Mouse (Mus musculus) cortical plate, adult 2 months (tissue): ENCODE results near the gene Etv6. TPM values are rescaled to one million over a fixed set of nuclear protein-coding genes. Genes with fewer than 3 reads are reported as not detected.

Source experiments
- H3K27ac ChIP-seq: fragments of 200-500 bp; 2 replicates; pipeline ENCODE4 v1.5.1; 2012; ENCODE audit warnings: low read length, control low read depth, inconsistent platforms; ENCODE audit not compliant: insufficient read depth
- H3K4me1 ChIP-seq: fragments of 200-500 bp; 2 replicates; pipeline ENCODE4 v1.6.1; 2011; ENCODE audit warnings: low read length; ENCODE audit not compliant: control insufficient read depth, insufficient read depth
- H3K4me3 ChIP-seq: fragments of 200-500 bp; 2 replicates; pipeline ENCODE4 v1.5.1; 2011; ENCODE audit warnings: mild to moderate bottlenecking, low read length, control low read depth; ENCODE audit not compliant: insufficient read depth
- CTCF ChIP-seq: fragments of 200-500 bp; IDR thresholded peaks from 2 replicates; pipeline ENCODE4 v1.5.1; 2011; ENCODE audit warnings: mild to moderate bottlenecking, control low read depth, low read length; ENCODE audit not compliant: insufficient read depth; ENCODE audit errors: extremely low read depth
- POLR2A ChIP-seq: fragments of 200-500 bp; IDR thresholded peaks from 2 replicates; pipeline ENCODE4 v1.6.1; 2011; ENCODE audit warnings: mild to moderate bottlenecking, low read length, control low read depth; ENCODE audit not compliant: insufficient read depth; ENCODE audit errors: extremely low read depth
- polyA plus RNA-seq: library from polyadenylated mRNA; depleted of rRNA; stranded (reverse); fragments of >200 nt; gene quantifications from 2 replicates; pipeline ENCODE4 v1.2.3, GENCODE M21; 2012

Etv6 gene
- polyA plus RNA-seq, 1 experiment = 13.0 TPM

DNA sequence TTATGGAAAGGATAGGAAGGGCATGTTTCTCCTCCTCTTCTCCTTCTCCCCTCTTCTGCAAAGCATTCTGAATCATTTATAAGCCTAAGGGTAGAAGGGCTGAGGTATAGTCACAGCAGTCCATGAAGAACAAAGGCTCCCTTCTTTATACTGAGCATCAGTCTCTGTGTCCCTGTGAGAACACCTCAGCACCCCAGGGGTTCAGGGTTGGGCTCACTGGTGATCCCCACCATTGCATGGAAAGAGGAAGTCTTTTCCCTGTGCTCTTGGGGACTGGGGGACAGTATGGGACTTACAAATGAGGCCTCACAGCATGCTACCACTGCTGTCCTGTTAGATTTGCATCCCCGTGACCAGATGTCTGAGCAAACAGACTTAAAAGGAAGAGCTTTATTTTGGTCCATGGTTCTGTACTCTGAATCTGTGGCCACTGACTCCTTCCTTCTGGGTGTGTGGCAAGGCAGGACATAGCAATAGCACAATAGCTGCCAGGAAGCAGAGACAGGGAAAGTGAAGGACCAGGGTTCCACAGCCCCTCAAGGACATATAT, 106.2 kb downstream of the Etv6 start:
- no peak overlapping the region for H3K4me3 ChIP-seq
- H3K4me1 ChIP-seq = peaks cover 2% of the 10 kb centered on the region; the same call in 1 of the 2 replicates
- H3K27ac ChIP-seq = peak overlapping the region; percentile 30; the same call in 1 of the 2 replicates
- TF ChIP-seq POLR2A (no peak), CTCF (no peak)

DNA sequence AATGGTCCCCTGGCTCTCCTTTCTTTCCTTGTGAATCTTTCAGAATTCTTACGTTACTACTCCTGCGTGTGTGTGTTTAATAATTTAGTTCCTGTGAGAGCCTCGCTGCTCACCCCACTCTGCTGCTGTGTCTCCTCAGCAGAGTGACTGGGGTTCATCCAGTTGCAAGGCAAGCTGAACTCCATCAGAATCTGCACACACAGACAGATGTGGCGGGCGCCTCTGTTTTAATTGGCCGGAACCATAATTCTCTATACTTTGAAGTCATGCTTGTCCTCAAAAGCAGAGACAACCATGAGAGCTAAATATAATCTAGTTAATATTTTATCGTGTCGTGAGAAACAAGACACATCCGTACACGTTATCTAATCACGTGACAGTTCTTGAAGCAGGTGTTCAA, 107.2 kb downstream of the Etv6 start:
- TF ChIP-seq CTCF (no peak), POLR2A (no peak)
- Histone ChIP-seq H3K4me1 (peaks cover 5% of the 10 kb centered on the region), H3K27ac (no peak overlapping the region), H3K4me3 (no peak overlapping the region)

DNA sequence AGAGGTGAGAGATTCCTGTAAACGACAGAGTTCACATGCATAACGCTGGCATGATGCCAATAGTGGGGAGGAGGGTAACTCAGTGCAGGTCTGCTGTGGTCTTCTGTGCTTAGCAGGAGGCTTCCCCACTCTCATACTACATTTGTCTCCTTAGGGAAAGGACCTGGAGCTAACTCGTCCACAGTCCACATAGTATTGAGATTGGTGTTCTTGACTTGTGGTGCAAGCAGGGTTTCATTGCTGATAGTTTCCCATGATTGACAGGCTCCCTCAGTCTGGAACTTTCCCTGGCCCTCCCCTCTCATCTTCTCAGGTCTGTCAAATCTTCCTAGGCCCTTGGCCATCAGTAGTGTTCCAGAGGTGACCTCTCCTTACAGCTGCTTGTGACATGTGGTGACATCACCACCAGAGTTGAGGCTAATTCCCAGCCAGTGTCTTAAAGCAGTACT, 108.2 kb downstream of the Etv6 start:
- peaks cover 8% of the 10 kb centered on the region for H3K4me1 ChIP-seq
- no peak overlapping the region for H3K4me3 ChIP-seq
- no peak for TF ChIP-seq CTCF
- no peak for TF ChIP-seq POLR2A
- H3K27ac ChIP-seq = no peak overlapping the region

DNA sequence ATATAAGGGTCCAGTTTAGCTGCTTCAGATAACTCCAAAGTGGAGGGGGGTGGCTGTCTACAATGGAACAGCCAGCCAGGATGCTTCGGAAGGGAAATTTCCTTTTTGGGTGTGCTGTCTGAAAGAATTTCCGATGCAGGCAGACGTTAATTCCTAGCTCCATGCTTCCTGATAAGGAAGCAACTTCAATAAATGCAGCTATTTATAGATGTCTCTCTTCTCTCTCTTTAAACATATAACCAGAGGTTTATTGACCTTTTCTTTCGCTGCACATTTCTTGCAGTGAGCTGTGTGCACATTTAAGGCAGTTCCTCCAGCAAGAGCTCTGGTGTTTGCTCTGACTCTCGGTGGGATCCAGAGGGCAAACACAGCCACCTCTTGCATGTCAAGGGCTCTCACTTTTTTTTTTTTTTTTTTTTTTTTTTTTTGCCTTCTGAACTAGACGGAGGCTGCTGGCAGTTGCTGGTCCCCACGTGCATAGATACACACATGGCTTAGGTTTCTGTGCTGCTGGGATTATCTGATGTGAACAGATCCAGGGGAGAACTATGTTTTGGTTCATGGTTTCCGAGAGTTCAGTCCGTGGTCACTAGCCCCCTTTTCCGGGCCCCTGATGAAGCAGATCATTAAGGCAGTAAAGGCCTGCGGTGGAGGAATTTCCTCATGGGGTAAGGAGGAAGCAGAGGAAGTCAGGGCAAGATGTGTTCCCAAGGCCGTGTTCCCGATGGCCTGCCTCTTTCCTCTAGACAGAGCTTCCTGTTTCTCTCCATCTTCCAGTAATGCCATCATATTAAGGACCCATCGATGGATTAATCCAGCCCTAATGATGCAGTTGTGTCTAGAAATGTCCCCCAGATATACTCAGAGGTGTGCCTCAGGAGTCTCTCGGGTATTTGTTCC, 109.0 kb downstream of the Etv6 start:
- no peak for TF ChIP-seq POLR2A
- no peak for TF ChIP-seq CTCF
- Histone ChIP-seq H3K27ac (no peak overlapping the region), H3K4me1 (peaks cover 8% of the 10 kb centered on the region), H3K4me3 (no peak overlapping the region)

GRCm38 (mm10) chr6:134147596-134148442, 112.3 kb downstream of the Etv6 start:
- TF ChIP-seq CTCF (no peak), POLR2A (no peak)
- H3K27ac ChIP-seq = no peak overlapping the region

DNA sequence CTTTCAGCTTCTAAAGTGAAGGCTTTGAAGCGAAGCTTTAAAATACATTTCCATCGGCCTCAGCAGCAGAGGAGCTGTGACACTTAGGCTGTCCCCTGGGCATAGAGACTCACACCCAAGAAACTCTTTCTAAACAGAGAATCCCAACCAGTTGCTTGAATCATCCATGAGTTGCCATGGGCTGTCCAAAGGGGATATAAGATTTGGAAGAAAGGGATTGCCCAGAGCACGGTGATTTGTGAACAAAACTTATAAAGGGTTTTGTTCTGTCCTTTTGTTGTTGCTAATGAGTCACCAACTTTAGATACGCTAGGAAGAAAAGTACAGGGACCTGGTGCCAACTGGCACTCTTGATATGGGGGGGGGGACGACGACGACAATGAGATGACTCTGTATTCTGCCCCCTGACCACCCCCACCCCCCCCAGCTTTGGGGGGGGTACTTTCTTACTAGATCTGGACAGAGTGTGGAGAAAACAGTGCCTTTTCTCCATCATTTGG, 113.0 kb downstream of the Etv6 start:
- no peak for TF ChIP-seq CTCF
- TF ChIP-seq POLR2A = no peak
- Histone ChIP-seq H3K4me1 (peaks cover 14% of the 10 kb centered on the region), H3K4me3 (no peak overlapping the region), H3K27ac (no peak overlapping the region)

More at GRCm38 (mm10) chr6:134147596-134148442, 112.3 kb downstream of the Etv6 start:
- no peak overlapping the region for H3K4me3 ChIP-seq
- peaks cover 14% of the 10 kb centered on the region for H3K4me1 ChIP-seq

GRCm38 (mm10) chr6:134149606-134150005, 114.1 kb downstream of the Etv6 start:
- no peak for TF ChIP-seq POLR2A
- no peak for TF ChIP-seq CTCF
- Histone ChIP-seq H3K4me1 (peaks cover 15% of the 10 kb centered on the region), H3K27ac (no peak overlapping the region), H3K4me3 (no peak overlapping the region)

DNA sequence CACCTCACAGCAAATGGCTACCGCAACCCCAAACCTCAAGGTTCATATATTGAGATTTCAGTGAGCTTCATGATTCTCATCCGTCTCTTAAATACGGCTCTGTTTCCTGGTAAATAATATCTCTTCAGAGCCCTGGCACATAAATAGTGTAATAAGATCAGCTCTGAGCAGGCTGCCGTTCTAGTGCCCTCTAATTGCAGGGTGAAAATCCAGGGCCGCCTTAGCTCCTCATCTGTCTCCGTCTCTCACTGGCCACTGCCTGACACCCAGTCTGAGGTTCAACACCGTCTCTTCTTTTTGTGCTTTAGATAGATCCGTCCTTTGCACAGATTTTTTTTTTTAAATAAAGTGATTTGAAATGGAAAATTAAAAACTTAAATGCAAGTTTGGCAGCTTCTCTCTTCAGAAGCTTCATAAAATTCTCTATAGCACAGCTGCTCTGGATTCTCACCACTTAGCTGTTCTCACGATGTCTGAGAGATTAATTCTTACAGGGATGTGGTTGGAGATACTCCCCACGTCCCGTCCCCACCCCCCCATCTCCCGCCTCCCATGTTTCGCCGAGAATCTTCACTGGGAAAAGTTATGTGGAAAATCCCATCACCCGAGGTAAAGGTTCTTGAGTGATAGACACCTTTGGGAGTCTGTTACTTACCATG, 115.7 kb downstream of the Etv6 start:
- Histone ChIP-seq H3K4me3 (no peak overlapping the region), H3K4me1 (peaks cover 18% of the 10 kb centered on the region), H3K27ac (peak overlapping the region; percentile 99)
- no peak for TF ChIP-seq CTCF
